Mouse (Mus musculus): ENCODE data around the gene Gngt1. TPM values are rescaled to one million over a fixed set of nuclear protein-coding genes. Genes with fewer than 3 reads are reported as not detected.

Gngt1 gene
- total RNA-seq (2021), result not detected
- long read RNA-seq, experiment 1, result 0 reads
- long read RNA-seq, experiment 2, result 0 reads

DNA sequence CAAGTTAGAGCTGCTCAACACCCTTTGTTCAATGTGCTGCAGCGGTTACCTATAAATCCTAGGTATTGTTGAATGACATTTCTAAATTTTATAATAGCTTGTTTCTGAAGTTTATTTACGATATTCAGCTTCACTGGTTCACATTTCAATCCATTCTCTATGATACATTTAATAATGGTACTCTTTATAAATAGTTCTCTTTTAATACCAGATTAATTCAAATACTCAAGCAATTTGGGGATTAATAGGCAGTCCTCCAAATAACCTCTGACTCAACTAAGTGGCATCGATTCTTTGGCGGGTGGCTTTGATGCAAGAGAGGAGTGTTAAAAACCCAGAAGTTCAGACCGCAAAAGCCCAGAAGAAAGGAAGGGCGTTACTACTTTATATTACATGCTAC, at the start of gene Gngt1:
Gene Gngt1, plus strand, starts transcription at position 301 of the 400 bp plus-strand sequence.
- no peak for DNase-seq

DNA sequence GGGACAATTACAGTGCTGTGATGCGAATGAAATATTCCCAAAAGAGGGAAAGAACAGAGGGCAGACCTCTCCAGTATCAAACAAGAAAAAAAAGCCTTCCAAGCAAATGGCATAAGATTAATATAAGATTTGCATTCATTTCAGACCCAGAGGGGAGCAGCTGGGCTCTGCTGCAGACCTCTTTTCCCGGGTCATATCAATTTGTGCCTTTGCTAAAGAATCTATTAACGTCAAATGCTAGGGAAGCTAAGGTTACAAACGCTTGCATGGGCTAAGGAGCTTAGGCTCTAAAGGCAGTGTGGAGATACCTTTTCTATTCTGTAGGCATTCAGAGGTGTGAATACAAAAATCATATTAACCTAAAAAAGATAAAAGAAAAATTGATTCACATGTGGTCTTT, 38.6 kb upstream of the Gngt1 start:
- DNase-seq, result no peak

DNA sequence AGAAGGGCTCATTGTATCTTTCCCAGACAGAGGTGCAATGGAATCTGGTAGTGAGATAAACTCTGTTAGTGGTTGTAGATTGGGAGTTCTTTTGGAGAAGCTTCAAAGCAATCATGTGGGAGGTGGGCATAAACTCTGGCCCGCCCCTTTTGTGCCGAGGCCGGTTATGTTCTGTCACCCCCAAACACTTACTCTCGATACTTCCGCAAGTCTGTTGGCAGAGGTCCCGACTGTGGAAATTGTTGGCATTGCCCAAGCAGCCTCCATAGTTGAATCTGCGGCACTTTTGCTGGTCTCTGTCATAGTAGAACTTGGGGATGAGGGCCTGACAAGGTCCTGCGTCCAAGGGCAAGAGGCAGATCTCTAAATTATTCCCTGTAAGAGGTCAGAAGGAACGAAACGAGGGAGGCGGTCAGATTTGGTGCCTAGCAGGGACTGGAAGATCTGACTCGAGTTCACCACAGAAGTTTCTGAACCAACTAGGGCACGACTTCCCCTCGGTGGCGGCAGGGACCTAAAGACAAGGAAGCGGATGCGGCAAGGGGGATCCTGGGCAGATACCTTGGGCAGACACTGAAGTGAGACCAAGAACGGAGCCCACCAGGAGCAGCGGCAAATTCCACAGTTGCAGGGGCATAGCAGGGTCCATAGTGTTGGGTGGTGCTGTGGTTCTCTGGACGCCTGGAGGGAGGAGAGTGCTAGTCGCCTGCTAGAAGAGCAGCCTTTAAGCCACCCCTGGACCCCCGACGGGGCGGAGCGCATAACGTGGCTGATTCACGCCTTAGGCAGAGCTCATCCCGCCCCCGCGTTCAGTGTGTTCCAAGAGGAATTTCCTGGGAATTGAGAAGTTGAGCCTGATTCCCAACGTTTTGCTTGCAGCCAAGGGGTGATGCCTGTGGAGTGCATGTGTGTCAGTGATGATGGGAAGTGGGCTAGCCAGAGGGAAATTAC, 25.6 kb upstream of the Gngt1 start:
- DNase-seq, result peak; percentile 47 to 60

DNA sequence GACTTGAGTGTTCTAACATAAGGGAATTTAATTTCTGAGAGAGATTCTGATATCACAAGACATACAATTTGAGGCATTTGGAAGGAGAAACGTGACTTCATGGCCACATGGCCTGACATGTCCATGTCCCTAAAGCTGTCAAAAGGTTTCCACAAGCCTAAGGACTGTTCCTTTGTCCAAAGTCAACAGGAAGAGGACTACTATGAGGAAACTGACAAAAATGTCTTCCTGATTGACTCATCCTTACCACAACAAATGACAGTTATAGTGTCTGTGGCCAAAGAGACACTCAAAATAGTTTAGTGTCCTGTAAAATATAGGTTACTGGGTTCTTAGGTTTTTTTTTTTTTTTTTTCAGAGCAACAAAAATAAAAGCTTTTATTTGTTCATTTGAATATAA, 19.9 kb upstream of the Gngt1 start:
- no peak for DNase-seq

DNA sequence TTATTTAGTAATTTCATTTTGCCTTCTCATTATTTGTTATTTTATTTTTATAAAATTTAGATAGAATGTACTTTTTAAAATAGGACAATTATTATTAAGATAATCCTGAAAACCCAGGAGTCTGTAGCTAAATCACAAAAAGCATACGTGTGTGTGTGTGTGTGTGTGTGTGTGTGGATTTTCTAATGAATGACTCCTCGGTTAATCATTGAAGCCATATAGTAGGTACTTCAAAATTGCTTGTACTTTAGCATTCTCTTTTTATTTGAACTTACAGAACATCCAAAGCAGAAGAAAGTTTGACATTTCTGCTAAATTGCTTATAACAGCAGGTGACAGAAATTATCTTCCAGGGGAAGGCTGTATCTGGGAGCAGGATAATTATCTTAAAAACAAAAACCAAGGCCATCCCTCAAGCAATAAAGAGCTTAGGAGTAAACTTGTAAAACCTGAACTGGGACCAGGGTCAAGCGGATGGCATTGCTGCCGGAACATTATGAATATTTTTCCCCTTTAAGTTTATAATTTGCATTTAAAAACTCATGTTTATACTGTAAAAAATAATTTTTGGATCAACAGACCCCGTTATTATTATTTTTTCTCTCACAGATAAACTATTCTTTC, 10.8 kb upstream of the Gngt1 start:
- DNase-seq, result no peak

DNA sequence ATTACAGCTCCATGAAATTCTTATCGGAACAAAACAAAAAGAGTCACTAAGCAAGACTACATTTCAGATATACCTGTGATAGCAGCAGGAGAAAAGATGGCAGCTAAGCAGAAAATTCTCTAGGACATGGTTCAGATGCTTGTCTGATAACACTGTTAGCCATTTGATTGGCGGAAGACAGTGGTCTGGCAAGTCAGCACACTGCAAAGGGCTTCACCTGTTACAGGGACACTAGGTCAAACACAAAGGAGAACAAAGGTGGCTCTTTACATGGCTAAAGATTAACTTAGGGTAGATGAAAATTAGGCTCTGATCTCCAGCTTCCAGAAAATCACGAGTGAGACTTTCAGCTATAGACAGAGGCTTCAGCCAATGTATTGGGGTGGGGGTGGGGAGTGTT, 4.8 kb upstream of the Gngt1 start, which contains the start of gene Tfpi2:
Gene Tfpi2, minus strand, starts transcription at position 170 of the 400 bp plus-strand sequence.
- no peak for DNase-seq

DNA sequence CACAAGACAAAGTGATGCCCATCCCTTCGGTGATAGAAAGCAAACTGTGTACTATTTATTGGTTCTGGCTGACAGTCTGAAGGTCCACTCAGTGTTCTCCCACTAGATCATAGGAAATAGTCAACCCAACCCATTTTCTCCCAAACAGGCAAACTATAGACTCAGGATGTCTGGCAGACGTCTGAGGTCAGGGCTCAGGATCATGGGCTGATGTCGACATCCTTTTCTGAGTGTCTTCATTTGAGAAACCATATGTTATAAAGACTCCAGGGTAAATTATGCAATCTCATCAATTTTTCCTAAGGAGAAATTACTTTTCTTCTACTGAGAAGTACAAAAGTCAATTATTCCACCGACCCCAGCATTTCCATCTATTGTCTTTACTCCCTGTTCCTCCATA, 4.5 kb downstream of the Gngt1 start:
- DNase-seq, result no peak

DNA sequence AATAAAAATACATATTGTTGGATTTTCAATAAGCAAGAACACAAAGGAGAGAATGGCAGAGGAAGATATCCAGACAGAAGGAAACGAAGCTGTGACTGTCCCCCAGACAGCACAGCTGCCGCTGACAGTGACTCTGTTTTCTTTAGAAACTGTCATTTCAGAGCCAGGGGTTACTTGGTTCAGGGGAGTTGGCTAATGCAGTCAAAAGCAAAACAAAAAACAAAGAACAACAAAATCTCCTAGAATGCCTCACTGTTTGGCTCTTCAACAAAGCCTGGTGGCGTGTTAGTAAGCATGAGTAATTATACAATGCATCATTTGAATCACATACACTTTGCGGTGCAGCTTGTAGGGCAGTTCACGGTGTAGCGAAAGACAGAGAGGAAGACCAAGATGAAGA, 5.7 kb downstream of the Gngt1 start:
- no peak for DNase-seq

DNA sequence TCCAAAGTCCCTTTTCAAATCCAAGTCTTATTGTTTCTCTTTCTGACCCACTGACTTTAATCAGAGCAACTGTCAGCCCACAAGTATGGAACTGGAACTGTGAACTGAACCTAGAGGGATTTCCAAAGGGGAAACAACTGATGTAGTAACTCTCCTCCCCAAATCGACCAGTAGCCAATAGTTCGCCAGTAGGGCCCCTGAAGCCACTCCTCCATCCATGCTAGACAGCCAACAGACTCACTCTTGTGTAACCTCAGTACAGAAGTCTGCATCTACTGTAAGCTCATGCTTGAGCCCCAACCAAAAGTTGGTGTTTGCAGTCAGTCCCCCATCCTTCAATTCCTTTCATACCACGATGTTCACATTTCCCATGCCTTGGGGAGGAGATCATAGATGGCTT, 7.1 kb downstream of the Gngt1 start:
- DNase-seq, result no peak

DNA sequence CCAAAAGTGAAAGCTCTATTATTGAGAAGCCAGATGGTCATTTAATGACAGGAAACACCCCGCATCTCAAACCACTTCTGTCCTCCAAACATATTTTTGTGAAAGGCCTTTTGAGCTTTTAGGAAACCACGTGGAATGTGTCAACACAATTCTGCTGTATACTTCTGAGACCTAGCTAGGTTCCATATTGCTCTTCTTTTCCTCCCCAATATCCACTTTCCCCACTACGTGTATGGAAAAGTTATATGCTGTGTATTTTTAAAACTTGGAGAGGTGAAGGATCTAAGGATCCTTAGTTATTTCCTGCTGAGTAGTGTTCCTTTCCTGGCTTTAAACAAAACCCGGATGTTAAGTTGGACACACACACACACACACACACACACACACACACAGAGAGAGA, 9.9 kb downstream of the Gngt1 start:
- peak in 1 of 2 experiments; percentile 45 for DNase-seq

DNA sequence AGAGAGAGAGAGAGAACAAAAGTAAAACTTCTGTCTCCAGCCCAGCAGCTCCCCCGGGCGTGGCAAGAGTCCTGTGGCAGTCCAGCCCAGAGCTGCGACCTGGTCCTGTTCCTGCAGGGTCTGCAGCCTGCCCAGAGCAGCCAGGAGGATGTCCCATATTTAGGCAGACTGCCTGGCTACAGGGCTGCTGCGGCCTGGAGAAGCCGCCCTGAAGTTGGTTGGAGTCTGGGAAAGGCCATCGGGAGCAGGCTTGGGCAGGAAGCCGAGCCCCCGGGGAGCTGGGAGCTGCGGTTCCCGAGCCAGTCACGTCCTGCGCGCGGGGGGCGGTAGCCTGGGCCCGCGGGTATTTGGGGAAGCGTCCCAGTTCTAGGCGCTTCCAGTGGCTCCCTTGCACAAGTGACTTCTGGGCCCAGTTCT, 10.3 kb downstream of the Gngt1 start, which contains the start of gene Gng11:
Gene Gng11, plus strand, starts transcription at position 15 of the 417 bp plus-strand sequence.
- DNase-seq, result peak; percentile 87 to 94

DNA sequence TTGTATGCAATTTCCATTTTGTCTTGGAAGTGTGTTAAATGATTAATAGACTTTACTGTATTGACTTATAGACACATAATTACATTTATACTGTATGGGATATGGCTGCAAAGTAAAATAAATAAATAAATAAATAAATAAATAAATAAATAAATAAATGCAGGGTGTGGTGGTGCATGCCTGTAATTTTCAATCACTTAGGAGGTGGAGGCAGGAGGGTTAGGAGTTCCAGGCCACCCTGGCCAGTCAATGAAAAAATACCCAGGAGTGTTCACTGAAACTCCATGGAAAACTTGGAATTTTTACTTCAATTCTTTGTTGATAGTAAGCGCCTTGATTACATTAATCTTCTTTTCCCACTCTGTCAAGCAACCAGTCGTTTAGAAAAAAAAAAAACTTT, 11.2 kb downstream of the Gngt1 start:
- DNase-seq, result no peak

DNA sequence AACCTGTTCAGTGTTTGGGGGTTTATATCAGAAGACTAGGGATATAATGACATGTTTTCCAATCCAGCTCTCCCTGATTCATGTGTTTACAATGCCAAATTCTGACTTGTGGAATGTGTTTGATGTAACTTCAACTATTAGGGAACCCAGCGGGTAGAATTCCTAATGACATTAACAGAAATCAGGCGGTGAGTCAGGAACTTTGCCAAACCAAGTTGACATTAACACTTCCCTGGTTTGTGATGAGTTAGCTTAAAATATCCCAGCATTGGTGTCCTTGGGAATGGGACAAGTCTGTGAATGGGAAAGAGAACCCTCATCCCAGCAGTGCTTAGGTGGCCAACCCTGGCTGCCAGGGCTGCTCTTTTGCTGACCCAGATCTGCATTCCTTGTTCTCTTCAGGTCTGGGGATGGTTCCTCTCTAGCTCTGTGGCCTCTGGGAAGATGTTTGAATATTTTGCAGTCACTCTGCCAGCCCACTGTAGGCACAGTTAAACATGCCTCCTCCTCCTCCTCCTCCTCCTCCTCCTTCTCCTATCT, 15.0 kb downstream of the Gngt1 start:
- peak; percentile 43 to 68 for DNase-seq

DNA sequence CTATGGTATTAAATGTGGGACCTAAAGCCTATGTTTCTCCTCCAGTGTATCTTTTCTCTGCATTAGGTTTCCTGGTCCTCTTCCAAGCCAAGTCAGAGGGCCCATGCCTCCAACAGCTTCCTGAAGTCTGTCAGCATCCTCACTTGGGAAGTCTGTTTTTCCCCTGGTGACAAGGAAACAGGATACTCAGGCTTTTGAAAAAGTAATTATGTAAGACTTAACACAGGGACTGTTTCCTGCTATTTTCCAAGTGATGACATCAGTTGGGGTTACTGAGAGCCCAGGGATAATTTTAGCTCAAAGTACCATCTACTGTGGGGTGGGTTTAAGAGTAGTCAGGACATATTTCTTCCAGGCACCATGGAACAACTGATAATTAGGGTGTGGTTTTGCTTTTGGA, 16.0 kb downstream of the Gngt1 start:
- DNase-seq, result peak; percentile 32 to 73

DNA sequence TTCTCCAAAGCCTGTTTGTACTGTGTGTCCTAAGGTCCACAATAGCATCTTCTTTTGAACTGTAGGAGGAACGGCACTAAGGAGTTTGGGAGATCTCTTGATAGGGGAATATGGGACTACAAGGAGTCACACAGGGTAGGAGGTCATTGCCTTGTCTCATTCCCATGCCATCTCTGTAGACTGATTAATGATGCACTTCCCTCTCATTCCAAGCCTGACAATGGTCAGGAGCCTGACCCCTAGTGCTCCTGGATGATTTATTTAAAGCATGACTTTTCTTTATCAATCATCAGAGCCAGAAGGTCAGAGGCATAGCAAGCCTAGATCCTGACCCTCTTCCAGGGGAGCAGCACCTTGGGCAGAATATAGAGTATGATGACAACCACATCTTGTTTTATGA, 29.1 kb downstream of the Gngt1 start:
- DNase-seq, result no peak

DNA sequence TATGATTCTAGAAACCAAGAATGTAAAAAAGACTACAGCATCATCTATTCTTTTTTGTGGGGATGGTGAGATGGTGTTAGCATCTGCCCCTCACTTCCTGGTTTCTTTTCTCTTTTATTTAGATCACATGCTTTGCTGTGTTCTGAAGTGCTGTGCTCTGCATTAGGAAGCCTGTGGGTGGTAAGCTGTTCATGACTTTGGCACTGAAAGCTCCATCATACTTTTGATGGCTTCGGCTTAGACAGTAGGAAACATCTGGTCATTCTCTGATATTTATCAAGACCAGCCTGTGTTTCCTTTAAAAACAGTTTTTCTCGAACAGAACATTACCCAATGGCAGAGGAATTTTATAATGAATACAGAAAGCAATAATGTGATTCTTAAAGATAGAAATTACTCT, 32.8 kb downstream of the Gngt1 start:
- DNase-seq, result no peak

DNA sequence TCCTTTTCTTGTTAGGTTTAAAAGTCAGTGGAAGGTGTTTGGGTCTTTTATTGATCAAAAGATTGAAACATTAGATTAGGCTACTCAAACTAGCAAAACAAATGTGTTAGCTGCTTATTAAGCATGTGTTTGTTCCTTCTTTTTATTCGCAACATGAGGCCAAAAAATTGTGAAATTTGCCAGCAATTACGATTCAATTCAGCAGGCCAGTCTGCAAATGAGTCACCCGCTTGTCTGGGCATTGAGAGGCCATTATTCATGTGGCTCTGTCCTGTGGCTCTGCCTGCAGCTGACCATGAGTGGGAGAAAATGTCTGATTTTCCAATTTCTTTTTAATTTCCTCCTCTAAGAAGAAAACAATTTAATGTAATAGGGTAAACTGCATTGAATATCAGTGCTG, 37.4 kb downstream of the Gngt1 start:
- DNase-seq, result no peak

DNA sequence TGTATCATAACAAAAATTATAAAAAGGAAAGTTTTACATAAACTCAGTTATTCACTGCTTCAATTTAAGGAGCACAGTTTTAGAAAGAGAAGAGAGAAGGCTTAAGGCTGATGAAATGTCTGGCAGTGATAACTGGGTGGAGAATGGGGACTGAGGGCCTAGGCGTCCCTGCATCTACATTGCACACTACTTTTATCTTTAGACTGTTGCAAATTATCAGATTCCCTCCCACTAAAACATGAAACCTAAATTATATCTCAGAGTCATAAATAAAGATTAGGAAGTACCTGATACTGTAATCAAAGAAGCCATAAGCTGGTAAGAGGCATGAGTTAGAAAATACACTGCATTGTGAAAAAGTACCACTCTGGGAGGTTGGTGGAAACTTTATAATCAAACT, 48.2 kb downstream of the Gngt1 start:
- no peak for DNase-seq

Other genes with a start within 250 kb of the Gngt1 start
- gene Calcr, start 229.1 kb upstream of the Gngt1 start, total RNA-seq (2021), result not detected
- gene Tfpi2, start 4.9 kb upstream of the Gngt1 start, total RNA-seq (2021), result 1 to 10 TPM in 1 of 2 experiments, under 1 TPM in 1; 0.62 to 2.1 TPM
- 10 to 100 TPM; 46.4 to 64.5 TPM for gene Gng11, start 10.1 kb downstream of the Gngt1 start, total RNA-seq (2021)
- 10 to 100 TPM; 24.8 to 27.2 TPM for gene Bet1, start 93.2 kb downstream of the Gngt1 start, total RNA-seq (2021)